Mouse (Mus musculus) liver, adult (tissue): ENCODE results near the gene Smtn.

Experiments
- GATA4 ChIP-seq: IDR thresholded peaks from 2 replicates; pipeline ENCODE4 v1.6.1; 2014; ENCODE audit warnings: mild to moderate bottlenecking, low read length; ENCODE audit not compliant: insufficient replicate concordance

Smtn gene

GRCm38 (mm10) chr11:3540451-3541085 is at the start of gene Smtn:
TSS of gene Smtn (minus strand) at chr11:3540612.
- TF ChIP-seq GATA4 = no peak

GRCm38 (mm10) chr11:3588036-3588672 is 47.7 kb upstream of the Smtn start:
- no peak for TF ChIP-seq GATA4

GRCm38 (mm10) chr11:3587350-3587749 is 46.9 kb upstream of the Smtn start:
- TF ChIP-seq GATA4 = no peak

GRCm38 (mm10) chr11:3585983-3586618 is 45.7 kb upstream of the Smtn start:
- TF ChIP-seq GATA4 = no peak

- no peak for TF ChIP-seq GATA4
These were observed 42.7 kb upstream of the Smtn start for GRCm38 (mm10) chr11:3583127-3583526.

- no peak for TF ChIP-seq GATA4
These were observed 41.5 kb upstream of the Smtn start for GRCm38 (mm10) chr11:3581908-3582307.

- no peak for TF ChIP-seq GATA4
These were observed 40.1 kb upstream of the Smtn start for GRCm38 (mm10) chr11:3580306-3581084.

GRCm38 (mm10) chr11:3578050-3578725 is 37.8 kb upstream of the Smtn start:
- TF ChIP-seq GATA4 = peak; percentile 20; the same call in 1 of the 2 replicates

- no peak for TF ChIP-seq GATA4
These were observed 34.8 kb upstream of the Smtn start for GRCm38 (mm10) chr11:3575238-3575637.

GRCm38 (mm10) chr11:3573092-3573491 is 32.7 kb upstream of the Smtn start:
- TF ChIP-seq GATA4 = peak; percentile 79; the same call in 1 of the 2 replicates

GRCm38 (mm10) chr11:3572181-3572580 is 31.8 kb upstream of the Smtn start:
- TF ChIP-seq GATA4 = no peak

- TF ChIP-seq GATA4 = no peak
These were observed 29.9 kb upstream of the Smtn start for GRCm38 (mm10) chr11:3570321-3570720.

- TF ChIP-seq GATA4 = no peak
These were observed 27.5 kb upstream of the Smtn start for GRCm38 (mm10) chr11:3567896-3568295.

- TF ChIP-seq GATA4 = no peak
These were observed 25.6 kb upstream of the Smtn start for GRCm38 (mm10) chr11:3566018-3566417.

GRCm38 (mm10) chr11:3564451-3564850 is 24.0 kb upstream of the Smtn start:
- no peak for TF ChIP-seq GATA4
